Mouse (Mus musculus) MEL (cell line): ENCODE data around the gene Cdc42ep5. TPM values are rescaled to one million over a fixed set of nuclear protein-coding genes. Genes with fewer than 3 reads are reported as not detected.

Experiments used
- DNase-seq: peaks from one replicate; pipeline ENCODE4 v3.0.0; 2011; ENCODE audit warnings: low read depth, low spot score
- H3K27ac ChIP-seq: 2 replicates; pipeline ENCODE4 v1.5.1; 2012; ENCODE audit warnings: low read depth, mild to moderate bottlenecking, control low read depth, low read length, moderate library complexity; ENCODE audit not compliant: control insufficient read depth
- H3K27me3 ChIP-seq, 2 experiments: fragments of 150-350 bp in 1 of 2; sonication (generic) in 1 of 2; 2 replicates each; pipeline ENCODE4 v1.6.1; 2012; ENCODE audit warnings: low read length in 2 of 2, mild to moderate bottlenecking in 2 of 2, improper control_type of control experiment in 1 of 2, moderate library complexity in 1 of 2; ENCODE audit not compliant: insufficient read depth in 2 of 2, control insufficient read depth in 1 of 2
- H3K36me3 ChIP-seq, 2 experiments: 2 replicates each; pipeline ENCODE4 v1.6.1; 2012 to 2014; ENCODE audit warnings: low read length in 2 of 2, improper control_type of control experiment in 1 of 2, inconsistent platforms in 1 of 2, mild to moderate bottlenecking in 1 of 2; ENCODE audit not compliant: insufficient read depth in 2 of 2, control insufficient read depth in 1 of 2
- H3K4me1 ChIP-seq, 2 experiments: fragments of 150-350 bp in 1 of 2; sonication (generic) in 1 of 2; 2 replicates each; pipeline ENCODE4 v1.6.1; 2012; ENCODE audit warnings: low read length in 2 of 2, improper control_type of control experiment in 1 of 2, mild to moderate bottlenecking in 1 of 2; ENCODE audit not compliant: insufficient read depth in 2 of 2, control insufficient read depth in 1 of 2
- H3K4me3 ChIP-seq, 2 experiments: fragments of 150-350 bp in 1 of 2; sonication (generic) in 1 of 2; 2 replicates each; pipeline ENCODE4 v1.5.1; 2012; ENCODE audit warnings: low read depth in 2 of 2, low read length in 2 of 2, mild to moderate bottlenecking in 2 of 2, moderate library complexity in 2 of 2, control low read depth in 1 of 2, improper control_type of control experiment in 1 of 2; ENCODE audit not compliant: control insufficient read depth in 1 of 2, insufficient read depth in 1 of 2
- H3K79me2 ChIP-seq: 2 replicates; pipeline ENCODE4 v1.6.1; 2012; ENCODE audit warnings: mild to moderate bottlenecking, low read length, moderate library complexity; ENCODE audit not compliant: control insufficient read depth, poor library complexity, insufficient read depth
- H3K9ac ChIP-seq: 2 replicates; pipeline ENCODE4 v1.6.1; 2012; ENCODE audit warnings: low read depth, mild to moderate bottlenecking, control low read depth, low read length, moderate library complexity; ENCODE audit not compliant: control insufficient read depth, poor library complexity, severe bottlenecking
- H3K9me3 ChIP-seq: fragments of 150-350 bp; sonication (generic); replicated peaks from 2 replicates; pipeline ENCODE4 v1.6.1; 2012; ENCODE audit warnings: mild to moderate bottlenecking, low read length, improper control_type of control experiment, moderate library complexity; ENCODE audit not compliant: insufficient read depth
- CHD2 ChIP-seq: IDR thresholded peaks from 2 replicates; pipeline ENCODE4 v1.6.1; 2011; ENCODE audit warnings: low read length, improper control_type of control experiment
- ELF1 ChIP-seq: IDR thresholded peaks from 2 replicates; pipeline ENCODE4 v1.6.1; 2014; ENCODE audit warnings: low read depth, mild to moderate bottlenecking, inconsistent platforms, low read length, improper control_type of control experiment, moderate library complexity
- GABPA ChIP-seq: IDR thresholded peaks from 2 replicates; pipeline ENCODE4 v1.6.1; 2012; ENCODE audit warnings: low read depth, mild to moderate bottlenecking, inconsistent platforms, low read length, improper control_type of control experiment, moderate library complexity
- JUND ChIP-seq: IDR thresholded peaks from 2 replicates; pipeline ENCODE4 v1.6.1; 2011; ENCODE audit warnings: low read depth, mild to moderate bottlenecking, improper control_type of control experiment, low read length
- MAZ ChIP-seq: IDR thresholded peaks from 2 replicates; pipeline ENCODE4 v1.6.1; 2012; ENCODE audit warnings: low read depth, mild to moderate bottlenecking, inconsistent platforms, low read length, improper control_type of control experiment
- MEF2A ChIP-seq: IDR thresholded peaks from 2 replicates; pipeline ENCODE4 v1.6.1; 2014; ENCODE audit warnings: low read depth, mild to moderate bottlenecking, inconsistent platforms, low read length, improper control_type of control experiment; ENCODE audit not compliant: poor library complexity, insufficient replicate concordance, severe bottlenecking; ENCODE audit errors: extremely low read depth
- NELFE ChIP-seq: IDR thresholded peaks from 2 replicates; pipeline ENCODE4 v1.6.1; 2011; ENCODE audit warnings: low read depth, low read length, improper control_type of control experiment
- POLR2AphosphoS2 ChIP-seq: IDR thresholded peaks from 2 replicates; pipeline ENCODE4 v1.6.1; 2011; ENCODE audit warnings: low read length, improper control_type of control experiment
- RAD21 ChIP-seq: IDR thresholded peaks from 2 replicates; pipeline ENCODE4 v1.6.1; 2011; ENCODE audit warnings: mild to moderate bottlenecking, low read depth, low read length, improper control_type of control experiment
- SIN3A ChIP-seq: IDR thresholded peaks from 2 replicates; pipeline ENCODE4 v1.6.1; 2012; ENCODE audit warnings: low read length, improper control_type of control experiment, inconsistent platforms
- TBP ChIP-seq: IDR thresholded peaks from 2 replicates; pipeline ENCODE4 v1.8.0; 2011; ENCODE audit warnings: low read depth, low read length, improper control_type of control experiment
- TCF12 ChIP-seq: IDR thresholded peaks from 2 replicates; pipeline ENCODE4 v1.6.1; 2014; ENCODE audit warnings: low read depth, mild to moderate bottlenecking, inconsistent platforms, low read length, improper control_type of control experiment, moderate library complexity
- USF1 ChIP-seq: IDR thresholded peaks from 2 replicates; pipeline ENCODE4 v1.6.1; 2014; ENCODE audit warnings: low read depth, mild to moderate bottlenecking, inconsistent platforms, low read length, improper control_type of control experiment, moderate library complexity
- USF2 ChIP-seq, 2 experiments: IDR thresholded peaks; 2 replicates each; pipeline ENCODE4 v1.6.1; 2011 to 2012; ENCODE audit warnings: improper control_type of control experiment in 2 of 2, low read length in 2 of 2, borderline replicate concordance in 1 of 2, inconsistent platforms in 1 of 2, low read depth in 1 of 2, mild to moderate bottlenecking in 1 of 2; ENCODE audit not compliant: insufficient read depth in 1 of 2
- polyA plus RNA-seq, 2 experiments: library from polyadenylated mRNA; stranded (reverse) in 1 of 2; unstranded in 1 of 2; fragments of >175 nt in 1 of 2; fragments of >200 nt in 1 of 2; gene quantifications; 2 replicates each; pipeline versions ENCODE4 v1.2.1 to v1.2.4; 2012; ENCODE audit warnings: low replicate concordance in 2 of 2, low read depth in 1 of 2; ENCODE audit not compliant: insufficient read length in 2 of 2, insufficient read depth in 1 of 2, missing spikeins in 1 of 2
- total RNA-seq: library from RNA; depleted of rRNA; stranded (reverse); fragments of 300-350 nt; gene quantifications from 2 replicates; pipeline ENCODE4 v1.2.3, GENCODE M21; 2012

The Cdc42ep5 gene
- total and polyA plus RNA-seq, 3 experiments = 0.24 TPM; not detected in 2

DNA sequence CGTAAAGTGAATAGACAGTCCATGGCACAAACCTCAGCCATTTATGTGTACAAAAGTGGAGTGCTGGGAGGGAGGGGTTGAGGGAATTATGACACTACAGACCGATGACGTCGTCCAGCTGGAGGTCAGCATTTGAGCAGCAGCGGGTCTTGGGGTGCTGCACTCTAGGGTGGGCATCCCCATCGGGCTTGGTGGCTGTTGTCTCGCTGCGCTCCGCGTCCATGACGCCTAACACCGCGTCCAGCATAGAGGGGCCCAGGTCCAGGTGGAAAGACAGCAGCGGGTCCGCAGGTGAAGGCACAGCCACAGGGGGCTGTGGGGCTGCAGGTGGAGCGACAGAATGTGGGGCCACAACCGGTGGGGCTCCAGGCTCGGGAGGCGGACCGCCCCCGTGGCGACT is 13.4 kb downstream of the Cdc42ep5 start:
- Histone ChIP-seq H3K36me3 (peaks cover 2 to 3% of the 10 kb centered on the region in 2 experiments; a peak in 2 of 4 replicates), H3K9me3 (no peaks in the 10 kb centered on the region), H3K27ac (no peak overlapping the region), H3K79me2 (peaks cover 4% of the 10 kb centered on the region; the same call in 1 of the 2 replicates), H3K4me3 (no peak overlapping the region), H3K4me1 (peaks cover 0 to 9% of the 10 kb centered on the region in 2 experiments; a peak in 1 of 4 replicates), H3K9ac (no peak overlapping the region), H3K27me3 (peaks cover 0 to 2% of the 10 kb centered on the region in 2 experiments; a peak in 3 of 4 replicates)
- no peak for DNase-seq
- TF ChIP-seq RAD21 (no peak), GABPA (no peak), JUND (no peak), POLR2AphosphoS2 (no peak)

DNA sequence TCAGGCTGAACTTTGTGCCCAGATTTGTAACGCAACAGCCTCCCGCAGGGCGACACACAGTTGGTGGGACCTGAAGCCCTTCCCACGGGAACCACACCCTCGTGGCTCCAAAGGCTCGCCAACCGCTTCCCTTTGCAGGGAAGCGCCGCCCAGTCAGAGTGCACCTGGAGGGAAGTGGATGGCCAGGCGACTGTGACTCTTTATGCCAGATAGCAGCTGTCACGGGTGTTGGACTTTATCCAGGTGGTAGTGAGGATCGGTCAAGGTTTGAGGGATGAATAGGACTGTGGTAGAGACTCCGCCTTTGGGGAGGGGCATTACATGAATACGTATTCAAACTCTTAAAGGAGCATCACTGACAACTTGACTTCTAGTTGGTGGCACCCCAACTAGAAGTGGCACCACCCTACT is 13.8 kb downstream of the Cdc42ep5 start:
- no peaks in the 10 kb centered on the region for H3K9me3 ChIP-seq
- peaks cover 0 to 2% of the 10 kb centered on the region in 2 experiments; a peak in 3 of 4 replicates for H3K27me3 ChIP-seq
- TF ChIP-seq MEF2A = no peak
- no peak for TF ChIP-seq NELFE
- peak; percentile 43; the same call in 1 of the 2 replicates for TF ChIP-seq SIN3A
- TF ChIP-seq MAZ = no peak
- peaks cover 0 to 9% of the 10 kb centered on the region in 2 experiments; a peak in 1 of 4 replicates for H3K4me1 ChIP-seq
- H3K27ac ChIP-seq = no peak overlapping the region
- peaks cover 2 to 3% of the 10 kb centered on the region in 2 experiments; a peak in 2 of 4 replicates for H3K36me3 ChIP-seq
- DNase-seq = peak; percentile 71
- H3K9ac ChIP-seq = peak overlapping the region; percentile 21
- peaks cover 4% of the 10 kb centered on the region; the same call in 1 of the 2 replicates for H3K79me2 ChIP-seq
- H3K4me3 ChIP-seq = peak overlapping the region; percentile 80 to 98

DNA sequence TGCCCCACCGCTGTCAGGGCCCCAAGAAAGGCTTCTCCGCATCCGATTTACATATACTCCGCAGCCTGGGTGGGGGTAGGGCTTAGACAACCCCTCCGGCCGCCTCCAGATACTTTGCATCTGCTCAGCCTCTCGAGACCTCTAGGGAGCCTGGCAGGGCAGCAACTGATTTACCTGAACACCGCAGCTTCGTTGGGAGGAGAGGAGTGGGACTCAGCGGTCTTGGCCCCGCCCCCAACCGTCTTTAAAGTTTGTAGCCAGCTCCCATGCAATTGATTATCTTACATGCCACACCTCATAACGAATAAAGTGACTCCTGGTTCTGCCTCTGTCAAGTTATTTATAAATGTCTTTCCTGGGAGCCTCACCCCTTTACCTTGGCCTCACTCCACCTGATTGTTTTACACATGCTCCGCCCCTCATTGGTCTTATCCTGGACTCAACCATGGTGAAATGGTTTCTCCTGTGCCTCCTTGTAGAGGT is 14.6 kb downstream of the Cdc42ep5 start, which contains the start of gene Leng9:
Gene Leng9, minus strand, starts transcription at position 316 of the 483 bp plus-strand sequence.
- H3K9ac ChIP-seq = peak within 1 kb of the TSS; percentile 81
- peaks cover 0 to 9% of the 10 kb centered on the region in 2 experiments; a peak in 1 of 4 replicates for H3K4me1 ChIP-seq
- no peak for TF ChIP-seq POLR2AphosphoS2
- TF ChIP-seq USF2 (IDR thresholded peaks at IDR 0.05; ENCODE audit: borderline replicate concordance in 1 of 2, insufficient read depth in 1 of 2, low read depth in 1 of 2, low read length in 2 of 2) = no peak
- TF ChIP-seq USF1 = no peak
- TF ChIP-seq TBP = no peak
- 0 out of 2 replicates have a peak, but pooled peaks have one; percentile 29 for TF ChIP-seq ELF1
- TF ChIP-seq TCF12 = no peak
- no peak for TF ChIP-seq CHD2
- peak within 1 kb of the TSS; percentile 80 to 98 for H3K4me3 ChIP-seq
- H3K9me3 ChIP-seq = no peaks in the 10 kb centered on the region
- H3K36me3 ChIP-seq = peaks cover 2 to 3% of the 10 kb centered on the region in 2 experiments; a peak in 2 of 4 replicates
- peaks cover 0 to 2% of the 10 kb centered on the region in 2 experiments; a peak in 2 of 4 replicates for H3K27me3 ChIP-seq
- H3K79me2 ChIP-seq = peaks cover 4% of the 10 kb centered on the region; the same call in 1 of the 2 replicates
- DNase-seq = peak; percentile 66
- H3K27ac ChIP-seq = peak within 1 kb of the TSS; percentile 92
